Mouse (Mus musculus) lung, embryonic 14.5 days (tissue): ENCODE measurements around the gene Eif2d. TPM values are rescaled to one million over a fixed set of nuclear protein-coding genes. Genes with fewer than 3 reads are reported as not detected.

ENCODE experiments used
- ATAC-seq: fragments of 200-750 bp; cut with Nextera tagmentation; 2 replicates; pipeline ENCODE4 v1.8.0; 2017; ENCODE audit warnings: mild to moderate bottlenecking, moderate TSS enrichment, moderate library complexity; ENCODE audit not compliant: insufficient read depth
- DNase-seq: peaks from one replicate; pipeline ENCODE4 v3.0.0-alpha.2; 2015
- H3K27ac ChIP-seq: fragments of 300-500 bp; sonication (generic); 2 replicates; pipeline ENCODE4 v1.5.1; 2014; ENCODE audit warnings: low read depth, mild to moderate bottlenecking, moderate library complexity
- H3K27me3 ChIP-seq: fragments of 300-500 bp; sonication (generic); 2 replicates; pipeline ENCODE4 v1.6.1; 2014; ENCODE audit warnings: low read length, control low read depth; ENCODE audit not compliant: insufficient read depth
- H3K36me3 ChIP-seq: fragments of 300-500 bp; sonication (generic); 2 replicates; pipeline ENCODE4 v1.6.1; 2014; ENCODE audit warnings: control low read depth; ENCODE audit not compliant: insufficient read depth
- H3K4me1 ChIP-seq: fragments of 300-500 bp; sonication (generic); 2 replicates; pipeline ENCODE4 v1.6.1; 2014; ENCODE audit warnings: antibody characterized with exemption, control low read depth; ENCODE audit not compliant: insufficient read depth
- H3K4me2 ChIP-seq: fragments of 300-500 bp; sonication (generic); 2 replicates; pipeline ENCODE4 v1.6.1; 2014; ENCODE audit warnings: mild to moderate bottlenecking
- H3K4me3 ChIP-seq: fragments of 300-500 bp; sonication (generic); 2 replicates; pipeline ENCODE4 v1.5.1; 2014; ENCODE audit warnings: low read depth, low read length
- H3K9ac ChIP-seq: fragments of 300-500 bp; sonication (generic); 2 replicates; pipeline ENCODE4 v1.6.1; 2014
- H3K9me3 ChIP-seq: fragments of 300-500 bp; sonication (generic); 2 replicates; pipeline ENCODE4 v1.6.1; 2016; ENCODE audit warnings: low read depth, low read length, control low read depth
- CTCF ChIP-seq: IDR thresholded peaks from 2 replicates; pipeline ENCODE4 v1.5.1; 2016; ENCODE audit warnings: antibody characterized with exemption, low read depth
- WGBS: fragments of 180-500 bp; shearing (Covaris S2); extraction: QIAGEN DNeasy Blood & Tissue Kit; methylation state at CpG from one replicate; pipeline ENCODE4 v1.1.7; 2014; 5-methylcytosine and 5-hydroxymethylcytosine counted together
- polyA plus RNA-seq: library from polyadenylated mRNA; unstranded; fragments of >200 nt; fragmentation: Nextera tagmentation; extraction: Ambion mirVana; gene quantifications from 2 replicates; pipeline ENCODE4 v1.2.1, GENCODE M21; 2014

The Eif2d gene
- polyA plus RNA-seq: 58.0 and 63.5 TPM in 2 replicates

DNA sequence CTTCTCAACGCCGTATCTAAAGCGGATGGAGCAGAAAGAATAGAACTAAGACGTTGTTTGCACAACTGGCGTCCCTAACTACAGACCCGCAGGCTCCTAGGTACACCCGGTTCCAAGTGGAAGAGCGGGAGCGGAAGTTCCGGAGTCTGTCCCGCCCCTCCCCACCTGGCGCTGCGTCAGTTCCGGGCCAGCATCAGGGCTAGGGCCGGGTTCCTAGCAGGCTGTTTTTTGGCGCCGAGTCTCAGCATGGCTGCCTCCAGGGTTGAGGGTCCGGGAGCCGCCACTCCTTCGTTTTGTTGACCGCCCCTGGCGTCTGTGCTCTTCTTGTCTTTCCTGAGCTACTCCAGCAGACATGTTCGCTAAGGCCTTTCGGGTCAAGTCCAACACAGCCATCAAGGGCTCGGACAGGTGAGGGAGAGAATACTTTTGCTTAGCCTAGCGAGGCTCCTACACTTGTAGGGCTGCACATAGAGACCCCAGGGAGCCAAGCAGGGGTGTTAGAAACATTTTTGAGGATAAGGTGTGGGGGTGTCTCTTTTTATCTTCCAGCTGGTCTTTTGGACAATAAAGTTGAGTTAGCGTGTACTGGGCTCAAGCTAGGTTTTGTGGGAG, at the start of gene Eif2d:
Eif2d (plus strand) TSS at position 164 of the 612 bp plus-strand sequence.
- peak within 1 kb of the TSS; percentile 89 for H3K4me2 ChIP-seq
- H3K9ac ChIP-seq: peak within 1 kb of the TSS; percentile 68
- H3K9me3 ChIP-seq: no peaks in the 10 kb centered on the region
- peaks cover 7% of the 10 kb centered on the region; the same call in 1 of the 2 replicates for H3K36me3 ChIP-seq
- TF ChIP-seq CTCF: no peak
- peak within 1 kb of the TSS; percentile 79 for H3K4me3 ChIP-seq
- under 1% methylated on average over 27 of the region's 27 CpGs for WGBS
- peaks cover 6% of the 10 kb centered on the region; the same call in 1 of the 2 replicates for H3K4me1 ChIP-seq
- DNase-seq (peak; percentile 93), ATAC-seq (peak; percentile 99)
- 0 out of 2 replicates have a peak within 1 kb of the TSS, but pooled peaks have one; percentile 16 for H3K27ac ChIP-seq
- H3K27me3 ChIP-seq: no peaks in the 10 kb centered on the region

DNA sequence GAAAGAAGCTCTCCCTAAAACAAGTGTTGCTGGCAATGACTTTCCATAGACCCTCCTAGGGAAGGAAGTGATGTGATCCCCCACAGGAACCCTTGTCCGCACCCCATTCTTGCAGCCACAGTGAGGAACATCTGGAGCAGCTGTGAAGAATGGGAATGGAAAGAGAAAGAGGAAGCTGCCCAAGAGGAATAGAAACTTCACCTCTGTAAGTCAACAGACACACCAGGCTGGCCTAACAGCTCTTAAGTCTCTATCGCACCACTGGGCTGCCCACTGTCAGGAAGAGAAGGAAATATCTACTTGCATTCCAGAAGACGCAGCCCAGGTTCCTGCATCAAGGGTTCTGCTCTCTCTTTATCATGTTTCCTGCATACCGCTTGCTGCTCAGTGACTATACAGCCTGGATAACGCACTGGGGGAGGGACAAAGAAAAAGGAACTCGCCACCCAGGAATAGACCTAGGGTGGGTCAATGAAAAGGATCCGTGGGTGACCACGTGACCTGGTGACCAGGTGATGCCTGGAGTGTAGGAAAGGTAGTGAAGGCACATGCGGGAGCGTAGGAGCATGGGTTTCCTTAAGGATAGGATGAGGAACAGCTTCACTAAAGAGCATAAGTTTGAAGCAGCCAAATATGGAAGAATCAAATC, 49.1 kb upstream of the Eif2d start:
- no peak overlapping the region for H3K9ac ChIP-seq
- H3K27ac ChIP-seq: no peak overlapping the region
- no peaks in the 10 kb centered on the region for H3K36me3 ChIP-seq
- no peak for TF ChIP-seq CTCF
- no peak for DNase-seq
- no peaks in the 10 kb centered on the region for H3K4me1 ChIP-seq
- 67% methylated on average over 10 of the region's 10 CpGs for WGBS
- no peak for ATAC-seq
- H3K4me3 ChIP-seq: no peak overlapping the region
- no peaks in the 10 kb centered on the region for H3K27me3 ChIP-seq
- no peaks in the 10 kb centered on the region; the same call in 1 of the 2 replicates for H3K9me3 ChIP-seq
- H3K4me2 ChIP-seq: no peak overlapping the region

DNA sequence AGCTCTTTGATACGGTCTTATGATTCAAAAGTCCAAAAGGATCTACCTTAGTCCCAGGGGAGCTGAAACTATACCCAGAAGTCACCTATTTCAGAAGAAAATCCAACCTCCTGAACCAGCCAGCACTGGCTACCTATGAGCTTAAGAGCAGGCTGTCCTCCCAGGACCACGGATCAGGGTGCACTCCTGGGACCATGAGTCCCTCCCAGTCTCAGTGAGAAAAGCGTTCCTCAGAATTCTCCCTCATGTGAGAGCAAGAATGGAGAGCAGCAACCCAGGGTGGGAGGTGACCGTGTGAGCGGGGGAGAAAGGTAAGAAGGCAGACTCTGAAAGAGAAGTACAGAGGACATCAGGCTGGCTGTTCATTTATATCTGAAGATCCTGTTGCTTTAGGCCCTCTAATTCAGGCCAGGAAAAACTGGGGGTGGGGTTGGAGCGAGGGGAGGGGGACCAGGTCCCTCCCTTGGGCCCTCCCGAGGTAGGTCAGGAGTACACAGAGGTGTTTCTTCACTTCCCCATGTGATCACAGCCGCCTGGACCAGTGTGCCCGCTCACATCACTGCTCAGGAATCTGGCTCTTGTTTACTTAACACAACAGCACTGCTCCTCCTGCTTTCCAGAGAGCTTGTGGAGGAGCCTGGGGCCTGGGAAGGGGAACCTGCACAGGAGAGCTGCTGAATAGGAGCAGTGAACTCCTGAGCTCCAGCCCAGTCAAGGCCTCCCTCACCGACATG, 45.2 kb upstream of the Eif2d start:
- H3K4me1 ChIP-seq: no peaks in the 10 kb centered on the region
- no peaks in the 10 kb centered on the region for H3K27me3 ChIP-seq
- 34% methylated on average over 10 of the region's 10 CpGs for WGBS
- no peaks in the 10 kb centered on the region; the same call in 1 of the 2 replicates for H3K9me3 ChIP-seq
- no peak for TF ChIP-seq CTCF
- no peaks in the 10 kb centered on the region for H3K36me3 ChIP-seq
- peak; percentile 93 for ATAC-seq
- H3K4me3 ChIP-seq: no peak overlapping the region
- H3K4me2 ChIP-seq: no peak overlapping the region
- H3K27ac ChIP-seq: peak overlapping the region; percentile 87
- peak; percentile 78 for DNase-seq
- H3K9ac ChIP-seq: no peak overlapping the region

DNA sequence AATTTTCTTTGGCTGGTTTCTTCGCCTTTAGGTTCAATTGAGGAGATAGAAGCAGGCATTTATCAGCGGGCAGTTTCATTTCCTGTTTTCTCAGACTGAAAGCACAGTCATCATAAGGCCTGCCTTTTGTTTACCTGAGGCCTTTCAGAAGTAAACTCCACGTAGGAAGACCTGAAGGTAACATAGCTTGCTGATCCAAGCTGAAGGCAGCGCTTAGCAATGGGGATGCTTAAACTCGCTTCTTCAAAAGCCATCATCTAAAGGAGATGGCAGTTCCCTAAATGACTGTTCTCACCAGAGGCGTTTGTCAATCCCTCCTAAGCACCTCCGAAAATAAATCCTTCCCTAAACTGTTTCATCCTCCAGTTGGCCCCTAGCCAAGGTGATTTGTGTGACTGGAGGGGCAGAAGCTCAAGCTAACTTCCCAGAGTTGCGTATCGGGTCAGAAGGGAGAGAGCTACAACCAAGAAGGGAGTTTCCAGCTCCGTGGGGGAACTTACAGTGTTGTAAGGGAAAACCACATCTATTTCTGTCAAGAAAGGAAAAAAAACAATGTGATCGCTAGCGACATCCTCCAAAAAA, 42.4 kb upstream of the Eif2d start:
- 0 out of 2 replicates have a peak overlapping the region, but pooled peaks have one; percentile 33 for H3K27ac ChIP-seq
- no peaks in the 10 kb centered on the region for H3K27me3 ChIP-seq

DNA sequence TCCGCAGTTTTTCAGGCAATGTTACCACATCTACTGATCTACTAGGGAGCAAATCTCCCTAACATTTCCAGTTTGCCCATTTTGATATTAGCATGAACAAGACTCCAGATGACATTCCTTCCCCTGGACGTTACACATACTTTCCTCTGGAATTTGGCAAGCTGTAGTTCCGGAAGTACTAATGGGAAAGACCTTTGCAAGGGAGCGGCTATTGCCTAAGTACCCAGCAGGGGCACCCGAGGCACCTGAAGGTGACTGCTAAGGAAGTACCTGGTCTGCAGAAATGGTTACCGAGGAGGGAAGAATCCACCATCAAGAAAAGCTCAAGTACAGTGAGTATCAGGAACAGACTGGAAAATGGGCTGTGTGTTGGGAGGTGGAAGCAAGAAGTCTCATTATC, 40.4 kb upstream of the Eif2d start:
- no peak overlapping the region for H3K4me3 ChIP-seq
- H3K9ac ChIP-seq: no peak overlapping the region
- H3K4me1 ChIP-seq: no peaks in the 10 kb centered on the region
- ATAC-seq (peak; percentile 47), DNase-seq (peak; percentile 82)
- H3K27me3 ChIP-seq: no peaks in the 10 kb centered on the region
- H3K27ac ChIP-seq: no peak overlapping the region
- H3K4me2 ChIP-seq: no peak overlapping the region
- WGBS: 27% methylated on average over 6 of the region's 6 CpGs
- peak; percentile 56 for TF ChIP-seq CTCF
- no peaks in the 10 kb centered on the region for H3K36me3 ChIP-seq
- H3K9me3 ChIP-seq: no peaks in the 10 kb centered on the region

More for the DNA sequence above, 42.4 kb upstream of the Eif2d start:
- Histone ChIP-seq H3K4me1 (no peaks in the 10 kb centered on the region), H3K4me2 (no peak overlapping the region), H3K4me3 (no peak overlapping the region), H3K36me3 (no peaks in the 10 kb centered on the region), H3K9me3 (no peaks in the 10 kb centered on the region; the same call in 1 of the 2 replicates), H3K9ac (no peak overlapping the region)
- DNase-seq (peak; percentile 37), ATAC-seq (no peak)
- WGBS: 58% methylated on average over 12 of the region's 12 CpGs
- no peak for TF ChIP-seq CTCF

DNA sequence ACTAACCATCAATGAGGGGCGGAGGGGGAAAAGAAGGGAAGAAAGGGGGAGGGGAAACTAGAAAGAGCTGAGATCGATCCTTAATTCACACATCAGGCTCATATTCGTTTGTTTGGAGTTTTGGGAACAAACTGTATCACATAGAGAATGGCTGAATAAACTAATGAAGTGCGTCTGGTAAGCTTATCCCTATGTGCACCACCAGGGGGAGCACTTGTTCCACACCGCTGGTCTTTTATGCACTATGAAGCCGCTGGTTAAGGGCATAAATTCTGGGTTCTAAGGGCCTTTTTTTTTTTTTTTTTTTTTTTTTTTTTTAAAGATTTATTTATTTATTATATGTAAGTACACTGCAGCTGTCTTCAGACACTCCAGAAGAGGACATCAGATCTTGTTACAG, 37.0 kb upstream of the Eif2d start:
- peak; percentile 89 for TF ChIP-seq CTCF
- WGBS: 11% methylated on average over 6 of the region's 6 CpGs
- Histone ChIP-seq H3K27ac (no peak overlapping the region), H3K36me3 (no peaks in the 10 kb centered on the region), H3K4me2 (no peak overlapping the region), H3K27me3 (no peaks in the 10 kb centered on the region), H3K4me3 (no peak overlapping the region), H3K9ac (no peak overlapping the region), H3K4me1 (no peaks in the 10 kb centered on the region), H3K9me3 (no peaks in the 10 kb centered on the region)
- DNase-seq (peak; percentile 91), ATAC-seq (peak; percentile 40; the same call in 1 of the 2 replicates)
